In genomic region chr9:4539218-4539617, GRCm38 (mm10) we compare ENCODE assay signal across 25 mouse cellular contexts.
A peak's percentile ranks its signal among the peaks of the same experiment; 100 is the strongest.
DNase-seq lines count a peak whose midpoint lies in the region; ATAC-seq lines count a peak whose summit lies in the region.
"Had no signal": no experiment of that assay in that cellular context is flagged by ENCODE, and none has a peak within 500 bp of the region (broad histone marks: within the 10 kb centered on the region; RNA-seq: fewer than 3 reads in every experiment).

No protein-coding gene starts in this region.

- no peak overlapping the region for H3K4me2 ChIP-seq in forebrain, embryonic 16.5 days (ENCODE audit: low read length)
- H3K4me2 ChIP-seq: embryonic facial prominence, embryonic 13.5 days; heart, embryonic 11.5 days; hindbrain, embryonic 12.5 days; hindbrain, embryonic 15.5 days had no signal

- no peak overlapping the region for H3K9ac ChIP-seq in forebrain, embryonic 16.5 days (replicated peaks; ENCODE audit: low read depth, low read length)
- H3K9ac ChIP-seq: embryonic facial prominence, embryonic 13.5 days; hindbrain, embryonic 12.5 days; hindbrain, embryonic 15.5 days had no signal

- peak; percentile 81 for DNase-seq in cerebellum, adult 9-10 months
- no peak for DNase-seq in cerebellum, postnatal 10 days
- no peak for DNase-seq in forebrain, embryonic 10.5 days (ENCODE audit: extremely low spot score, low spot score)
- DNase-seq in brain, adult 2 months (ENCODE audit: low read depth, low spot score): peak; percentile 87
- DNase-seq in telencephalon, adult 2 months (ENCODE audit: low read depth, low spot score): peak; percentile 29
- no peak for DNase-seq in layer of hippocampus, postnatal 36 days
- DNase-seq: adrenal gland, postnatal 10 days; adrenal gland, postnatal 36 days; B cell, adult 2 months; embryo, embryonic 11 days; gastrocnemius, adult 2 months; gastrocnemius, postnatal 14 days; heart, adult 11 months; kidney, adult 2 months had no signal

- H3K4me1 ChIP-seq in forebrain, embryonic 16.5 days (replicated peaks; ENCODE audit: control insufficient read depth, insufficient read depth, low read length): no peaks in the 10 kb centered on the region
- H3K4me1 ChIP-seq in forebrain, embryonic 10.5 days: no peaks in the 10 kb centered on the region
- H3K4me1 ChIP-seq: embryonic facial prominence, embryonic 10.5 days; embryonic facial prominence, embryonic 13.5 days; hindbrain, embryonic 12.5 days; hindbrain, embryonic 15.5 days had no signal

- no peaks in the 10 kb centered on the region for H3K27me3 ChIP-seq in forebrain, embryonic 16.5 days (replicated peaks; ENCODE audit: control insufficient read depth, insufficient read depth, low read length)
- H3K27me3 ChIP-seq in forebrain, embryonic 10.5 days (ENCODE audit: poor library complexity, severe bottlenecking): no peaks in the 10 kb centered on the region
- H3K27me3 ChIP-seq: CH12.LX; embryonic facial prominence, embryonic 13.5 days; hindbrain, embryonic 12.5 days; hindbrain, embryonic 15.5 days; Patski had no signal

- no peak overlapping the region for H3K27ac ChIP-seq in forebrain, embryonic 16.5 days (ENCODE audit: low read length)
- H3K27ac ChIP-seq in forebrain, embryonic 10.5 days: no peak overlapping the region
- H3K27ac ChIP-seq: embryonic facial prominence, embryonic 10.5 days; embryonic facial prominence, embryonic 13.5 days; gastrocnemius, adult 2 months; hindbrain, embryonic 12.5 days; hindbrain, embryonic 15.5 days had no signal

- peak; percentile 49; the same call in 1 of the 2 replicates for ATAC-seq in forebrain, embryonic 16.5 days
- ATAC-seq: intestine, postnatal 0 days; Patski had no signal

- no peaks in the 10 kb centered on the region for H3K9me3 ChIP-seq in forebrain, embryonic 16.5 days (ENCODE audit: control insufficient read depth, low read length)
- H3K9me3 ChIP-seq in forebrain, embryonic 10.5 days: no peaks in the 10 kb centered on the region
- H3K9me3 ChIP-seq: embryonic facial prominence, embryonic 10.5 days; embryonic facial prominence, embryonic 13.5 days; G1E; hindbrain, embryonic 12.5 days; hindbrain, embryonic 15.5 days had no signal

- no peaks in the 10 kb centered on the region for H3K36me3 ChIP-seq in forebrain, embryonic 16.5 days (ENCODE audit: control insufficient read depth, insufficient read depth)
- no peaks in the 10 kb centered on the region for H3K36me3 ChIP-seq in forebrain, embryonic 10.5 days (replicated peaks)
- H3K36me3 ChIP-seq: embryonic facial prominence, embryonic 10.5 days; embryonic facial prominence, embryonic 13.5 days; G1E; hindbrain, embryonic 12.5 days; hindbrain, embryonic 15.5 days had no signal

- no peak overlapping the region for H3K4me3 ChIP-seq in forebrain, embryonic 16.5 days (replicated peaks; ENCODE audit: low read length)
- no peak overlapping the region for H3K4me3 ChIP-seq in forebrain, embryonic 10.5 days
- H3K4me3 ChIP-seq: embryonic facial prominence, embryonic 10.5 days; embryonic facial prominence, embryonic 13.5 days; erythroblast, embryonic 14.5 days; gastrocnemius, adult 2 months; hindbrain, embryonic 12.5 days; hindbrain, embryonic 15.5 days had no signal

- WGBS in forebrain, embryonic 16.5 days: 62% methylated on average over 1 of the region's 1 CpGs
- WGBS in forebrain, embryonic 10.5 days: 93% methylated on average over 1 of the region's 1 CpGs

Comparison
In these comparisons a context has a peak if more than half of its experiments do, and no peak if none do; other contexts are left out.
1. DNase-seq: peak in cerebellum, adult 9-10 months (single experiment), brain, adult 2 months (single experiment) and telencephalon, adult 2 months (single experiment); none in cerebellum, postnatal 10 days (0 of 2), forebrain, embryonic 10.5 days (single experiment) and layer of hippocampus, postnatal 36 days (0 of 2).